Mouse (Mus musculus) lung, postnatal 0 days (tissue): ENCODE measurements around the gene Gm44973. TPM values are rescaled to one million over a fixed set of nuclear protein-coding genes. Genes with fewer than 3 reads are reported as not detected.
"Not testable (repeated sequence)": the region's sequence is repeated elsewhere in the genome, so short reads cannot be mapped to it uniquely, and the experiment has no call there.

Experiments
- ATAC-seq: fragments of 200-750 bp; cut with Nextera tagmentation; 2 replicates; pipeline ENCODE4 v1.8.0; 2017; ENCODE audit warnings: moderate library complexity
- DNase-seq: peaks from one replicate; pipeline ENCODE4 v3.0.0-alpha.2; 2016; ENCODE audit warnings: low spot score
- H3K27ac ChIP-seq: fragments of 300-500 bp; sonication (generic); 2 replicates; pipeline ENCODE4 v1.5.1; 2014; ENCODE audit warnings: antibody characterized with exemption, mild to moderate bottlenecking, low read length, mixed read lengths
- H3K27me3 ChIP-seq: fragments of 300-500 bp; sonication (generic); replicated peaks from 2 replicates; pipeline ENCODE4 v1.6.1; 2014; ENCODE audit warnings: low read length, mixed read lengths; ENCODE audit not compliant: insufficient read depth
- H3K36me3 ChIP-seq: fragments of 300-500 bp; sonication (generic); 2 replicates; pipeline ENCODE4 v1.6.1; 2014; ENCODE audit warnings: low read length, mixed read lengths; ENCODE audit not compliant: insufficient read depth
- H3K4me1 ChIP-seq: fragments of 300-500 bp; sonication (generic); 2 replicates; pipeline ENCODE4 v1.6.1; 2014; ENCODE audit warnings: antibody characterized with exemption, low read depth, low read length, mixed read lengths; ENCODE audit not compliant: insufficient read depth
- H3K4me2 ChIP-seq: fragments of 300-500 bp; sonication (generic); replicated peaks from 2 replicates; pipeline ENCODE4 v1.6.1; 2014; ENCODE audit warnings: low read depth, mild to moderate bottlenecking, low read length, moderate library complexity, mixed read lengths
- H3K4me3 ChIP-seq: fragments of 300-500 bp; sonication (generic); 2 replicates; pipeline ENCODE4 v1.5.1; 2014; ENCODE audit warnings: low read depth, low read length
- H3K9ac ChIP-seq: fragments of 300-500 bp; sonication (generic); replicated peaks from 2 replicates; pipeline ENCODE4 v1.6.1; 2014; ENCODE audit warnings: low read depth, mild to moderate bottlenecking
- H3K9me3 ChIP-seq: fragments of 300-500 bp; sonication (generic); 2 replicates; pipeline ENCODE4 v1.6.1; 2016; ENCODE audit warnings: low read length, mixed read lengths
- CTCF ChIP-seq: IDR thresholded peaks from 2 replicates; pipeline ENCODE4 v1.5.1; 2016; ENCODE audit warnings: antibody characterized with exemption, mild to moderate bottlenecking
- EP300 ChIP-seq: IDR thresholded peaks from 2 replicates; pipeline ENCODE4 v1.6.1; 2016; ENCODE audit warnings: antibody characterized with exemption, mild to moderate bottlenecking, control low read depth
- WGBS: fragments of 180-500 bp; shearing (Covaris S2); extraction: QIAGEN DNeasy Blood & Tissue Kit; methylation state at CpG from one replicate; pipeline ENCODE4 v1.1.7; 2014; 5-methylcytosine and 5-hydroxymethylcytosine counted together
- polyA plus RNA-seq: library from polyadenylated mRNA; unstranded; fragments of >200 nt; fragmentation: Nextera tagmentation; extraction: Ambion mirVana; gene quantifications from 2 replicates; pipeline ENCODE4 v1.2.1, GENCODE M21; 2015

The Gm44973 gene
- polyA plus RNA-seq, 1 experiment from 2014 or later = 4.4 TPM

- Histone ChIP-seq H3K4me2 (peak overlapping the region; percentile 68), H3K9me3 (no peaks in the 10 kb centered on the region), H3K36me3 (peaks cover 6% of the 10 kb centered on the region), H3K4me1 (0 out of 2 replicates have a peak, but pooled peaks cover 1% of the 10 kb centered on the region), H3K27ac (peak overlapping the region; percentile 97), H3K4me3 (peak overlapping the region; percentile 61), H3K9ac (peak overlapping the region; percentile 69), H3K27me3 (no peaks in the 10 kb centered on the region)
- no peak for ATAC-seq
- no peak for TF ChIP-seq EP300
- TF ChIP-seq CTCF = no peak
- DNase-seq = peak; percentile 63
- 46% methylated on average over 3 of the region's 3 CpGs for WGBS
Observed at GRCm38 (mm10) chr7:5016057-5016456, 761 bp downstream of the Gm44973 start.

DNA sequence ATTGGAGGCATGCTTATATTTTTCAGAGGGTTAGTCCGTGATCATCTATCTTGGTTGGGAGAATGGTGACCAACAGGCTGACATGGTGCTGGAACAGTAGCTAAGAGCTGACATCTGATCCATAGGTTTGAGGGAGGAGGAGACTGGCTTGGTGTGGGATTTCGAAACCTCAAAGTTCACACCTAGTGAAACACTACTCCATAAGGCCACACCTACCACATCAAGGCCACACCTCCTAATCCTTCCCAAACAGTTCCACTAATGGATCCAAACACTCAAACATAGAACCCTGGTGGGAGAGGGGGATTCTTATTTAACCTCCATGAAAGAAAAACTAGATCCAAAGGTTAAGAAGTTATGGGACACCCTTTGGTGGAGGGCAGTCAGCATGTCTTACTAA, 1.6 kb downstream of the Gm44973 start:
- no peak for DNase-seq
- no peaks in the 10 kb centered on the region for H3K9me3 ChIP-seq
- no peak overlapping the region for H3K27ac ChIP-seq
- no peak overlapping the region for H3K4me2 ChIP-seq
- no peak for ATAC-seq
- no peak overlapping the region for H3K9ac ChIP-seq
- no peaks in the 10 kb centered on the region for H3K36me3 ChIP-seq
- no peaks in the 10 kb centered on the region for H3K27me3 ChIP-seq
- no peak overlapping the region for H3K4me3 ChIP-seq
- TF ChIP-seq CTCF = no peak
- TF ChIP-seq EP300 = no peak
- H3K4me1 ChIP-seq = 0 out of 2 replicates have a peak, but pooled peaks cover 4% of the 10 kb centered on the region
- WGBS = 96% methylated on average over 2 of the region's 2 CpGs

GRCm38 (mm10) chr7:5017352-5017751, 2.1 kb downstream of the Gm44973 start:
- H3K9ac ChIP-seq = no peak overlapping the region
- 0 out of 2 replicates have a peak, but pooled peaks cover 4% of the 10 kb centered on the region for H3K4me1 ChIP-seq
- H3K4me3 ChIP-seq = no peak overlapping the region
- H3K27me3 ChIP-seq = no peaks in the 10 kb centered on the region
- ATAC-seq (no peak), DNase-seq (no peak)
- no peak overlapping the region for H3K4me2 ChIP-seq
- H3K36me3 ChIP-seq = no peaks in the 10 kb centered on the region
- 92% methylated on average over 16 of the region's 16 CpGs for WGBS
- H3K27ac ChIP-seq = no peak overlapping the region
- H3K9me3 ChIP-seq = no peaks in the 10 kb centered on the region
- TF ChIP-seq EP300 = no peak
- peak; percentile 37 for TF ChIP-seq CTCF

DNA sequence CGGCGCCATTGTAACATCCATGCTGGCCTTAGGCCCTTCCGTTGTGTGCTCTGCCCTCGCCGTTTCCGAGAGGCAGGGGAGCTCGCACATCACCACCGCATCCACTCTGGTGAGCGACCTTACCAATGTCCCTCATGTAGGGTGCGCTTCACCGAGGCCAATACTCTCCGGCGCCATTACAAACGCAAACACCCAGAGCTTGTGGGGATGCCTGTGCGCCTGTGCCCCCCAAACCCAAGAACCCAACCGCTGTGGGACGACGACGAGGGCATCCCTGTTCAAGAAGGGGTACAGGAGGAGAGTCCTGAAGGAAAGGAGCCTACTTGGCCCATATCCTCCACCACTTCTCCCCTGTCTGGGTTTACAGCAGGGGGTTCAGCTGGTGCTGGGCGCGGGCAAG, 2.6 kb downstream of the Gm44973 start:
- ATAC-seq (no peak), DNase-seq (no peak)
- H3K9me3 ChIP-seq = no peaks in the 10 kb centered on the region
- H3K36me3 ChIP-seq = no peaks in the 10 kb centered on the region
- WGBS = 96% methylated on average over 21 of the region's 21 CpGs
- 0 out of 2 replicates have a peak overlapping the region, but pooled peaks have one; percentile 23 for H3K27ac ChIP-seq
- no peak overlapping the region for H3K4me2 ChIP-seq
- H3K27me3 ChIP-seq = no peaks in the 10 kb centered on the region
- no peak for TF ChIP-seq EP300
- TF ChIP-seq CTCF = no peak
- H3K4me3 ChIP-seq = no peak overlapping the region
- no peak overlapping the region for H3K9ac ChIP-seq
- 0 out of 2 replicates have a peak, but pooled peaks cover 4% of the 10 kb centered on the region for H3K4me1 ChIP-seq

DNA sequence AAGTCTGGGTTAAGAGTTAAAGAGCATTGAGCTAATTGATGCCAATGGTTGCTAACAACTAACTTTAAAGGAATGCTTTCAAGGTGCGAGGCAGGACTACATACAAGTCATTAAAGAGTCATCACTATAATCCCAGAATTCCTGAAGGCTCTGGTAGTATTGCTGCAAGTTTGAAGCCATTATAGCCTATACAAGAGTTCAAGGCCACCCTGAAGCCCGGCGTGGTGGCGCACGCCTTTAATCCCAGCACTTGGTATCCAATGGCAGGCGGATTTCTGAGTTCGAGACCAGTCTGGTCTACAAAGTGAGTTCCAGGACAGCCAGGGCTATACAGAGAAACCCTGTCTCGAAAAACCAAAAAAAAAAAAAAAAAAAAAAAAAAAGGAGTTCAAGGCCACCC, 4.3 kb downstream of the Gm44973 start:
- not testable (repeated sequence) for H3K4me1 ChIP-seq, H3K9me3 ChIP-seq, H3K36me3 ChIP-seq, DNase-seq, ATAC-seq, H3K27me3 ChIP-seq, H3K9ac ChIP-seq
- 31% methylated on average over 8 of the region's 8 CpGs for WGBS
- Histone ChIP-seq H3K4me2 (peak overlapping the region; percentile 73), H3K4me3 (peak overlapping the region; percentile 84), H3K27ac (peak overlapping the region; percentile 98)

DNA sequence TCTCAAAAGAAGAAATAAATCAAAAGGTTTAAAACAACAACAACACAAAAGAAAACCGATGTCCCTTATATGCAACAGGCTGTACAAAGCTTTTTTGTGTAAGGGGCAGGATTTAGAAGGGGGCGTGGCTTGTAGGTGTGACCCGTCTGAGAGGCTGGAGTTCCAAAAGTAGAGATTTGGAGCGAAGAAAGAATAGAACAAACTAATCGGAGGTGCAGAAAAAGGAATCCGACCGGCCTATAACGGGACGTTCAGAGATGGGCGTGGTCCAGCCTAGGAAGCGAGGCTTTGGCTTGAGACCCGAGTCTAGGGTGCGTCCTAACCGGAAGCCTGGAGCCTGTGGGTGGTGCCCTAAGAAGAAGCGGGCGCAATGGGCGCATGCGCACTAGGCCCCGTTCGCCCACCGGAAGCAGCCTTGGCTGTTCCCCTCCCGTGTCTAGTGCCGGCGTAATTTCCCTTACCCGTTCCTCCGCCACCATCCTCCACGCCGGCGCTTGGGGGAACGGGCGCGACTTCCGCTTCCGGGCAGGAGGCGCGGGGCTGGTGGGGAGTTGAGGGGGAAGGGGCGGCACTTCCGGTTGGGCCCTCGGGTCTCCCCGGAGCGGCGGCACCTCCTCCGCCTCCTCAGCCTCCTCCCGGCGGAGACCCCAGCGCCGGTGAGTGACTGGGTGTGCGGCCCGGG, 4.8 kb downstream of the Gm44973 start, which contains the start of the genes Zfp865 and Ccdc106:
Gene Zfp865, plus strand, starts transcription at position 377 of the 682 bp plus-strand sequence.
Gene Ccdc106, plus strand, starts transcription at position 554 of the 682 bp plus-strand sequence.
- DNase-seq (peak; percentile 99), ATAC-seq (peak; percentile 88)
- Histone ChIP-seq H3K9ac (peak within 1 kb of the TSS; percentile 96), H3K27me3 (no peaks in the 10 kb centered on the region), H3K9me3 (no peaks in the 10 kb centered on the region), H3K4me1 (0 out of 2 replicates have a peak, but pooled peaks cover 4% of the 10 kb centered on the region), H3K36me3 (no peaks in the 10 kb centered on the region), H3K4me2 (peak within 1 kb of the TSS; percentile 73), H3K27ac (peak within 1 kb of the TSS; percentile 98), H3K4me3 (peak within 1 kb of the TSS; percentile 84)
- under 1% methylated on average over 40 of the region's 49 CpGs for WGBS
- TF ChIP-seq CTCF = no peak
- 0 out of 2 replicates have a peak, but pooled peaks have one; percentile 9 for TF ChIP-seq EP300
